Mouse (Mus musculus): ENCODE measurements around the gene Cep164.

- no peak for TF ChIP-seq CTCF (IDR thresholded peaks at IDR 0.05; ENCODE audit: insufficient read depth, low read length)
- TF ChIP-seq POLR2A (IDR thresholded peaks at IDR 0.05; ENCODE audit: borderline replicate concordance, extremely low read depth, low read depth, low read length), result no peak
Measured at GRCm38 (mm10) chr9:45795722-45796121, 32.8 kb downstream of the Cep164 start.

Data from lung, adult 2 months (tissue).